Mouse (Mus musculus) heart, postnatal 0 days (tissue): ENCODE data around the gene Gm48551.

Experiments used
- CTCF ChIP-seq: IDR thresholded peaks from 2 replicates; pipeline ENCODE4 v1.5.1; 2016; ENCODE audit warnings: antibody characterized with exemption, control low read depth, low read depth
- EP300 ChIP-seq: IDR thresholded peaks from 2 replicates; pipeline ENCODE4 v1.6.1; 2016; ENCODE audit warnings: antibody characterized with exemption, low read depth

GRCm38 (mm10) chr10:81349961-81350350 lies 34.3 kb upstream of the Gm48551 start:
- TF ChIP-seq CTCF (no peak), EP300 (no peak)
